Mouse (Mus musculus) C2C12 (cell line): ENCODE results near the gene Matn3. TPM values are rescaled to one million over a fixed set of nuclear protein-coding genes. Genes with fewer than 3 reads are reported as not detected.

Experiments
- H3K27me3 ChIP-seq: one replicate; pipeline ENCODE4 v1.6.1; 2011; ENCODE audit not compliant: control insufficient read depth, insufficient read depth, insufficient read length
- H3K36me3 ChIP-seq: one replicate; pipeline ENCODE4 v1.6.1; 2011; ENCODE audit not compliant: control insufficient read depth, insufficient read depth
- H3K4me3 ChIP-seq: one replicate; pipeline ENCODE4 v1.5.1; 2011; ENCODE audit warnings: mild to moderate bottlenecking, control low read depth; ENCODE audit not compliant: poor library complexity, insufficient read depth, severe bottlenecking
- H3K79me2 ChIP-seq: one replicate; pipeline ENCODE4 v1.6.1; 2011; ENCODE audit not compliant: control insufficient read depth, insufficient read depth
- H3K79me3 ChIP-seq: one replicate; pipeline ENCODE4 v1.6.1; 2011; ENCODE audit warnings: low read depth, control low read depth
- H3ac ChIP-seq: one replicate; pipeline ENCODE3; 2011; ENCODE audit warnings: low read depth; ENCODE audit not compliant: control insufficient read depth, insufficient read length
- CEBPB ChIP-seq: IDR thresholded peaks from one replicate; pipeline ENCODE4 v1.6.1; 2011; ENCODE audit warnings: low read depth, mild to moderate bottlenecking, control low read depth, moderate library complexity
- CTCF ChIP-seq: IDR thresholded peaks from one replicate; pipeline ENCODE4 v1.5.1; 2011; ENCODE audit not compliant: control insufficient read depth, insufficient read depth, insufficient read length
- FOSL1 ChIP-seq: IDR thresholded peaks from one replicate; pipeline ENCODE4 v1.8.0; 2011; ENCODE audit warnings: mild to moderate bottlenecking, low read length; ENCODE audit not compliant: poor library complexity, insufficient read depth, severe bottlenecking
- MAX ChIP-seq: IDR thresholded peaks from one replicate; pipeline ENCODE4 v1.6.1; 2011; ENCODE audit warnings: mild to moderate bottlenecking, control low read depth
- MYOD1 ChIP-seq: IDR thresholded peaks from one replicate; pipeline ENCODE4 v1.6.1; 2011; ENCODE audit warnings: low read depth; ENCODE audit not compliant: control insufficient read depth, insufficient read length
- MYOG ChIP-seq: IDR thresholded peaks from one replicate; pipeline ENCODE4 v1.6.1; 2011; ENCODE audit not compliant: control insufficient read depth, insufficient read length; ENCODE audit errors: extremely low read depth
- USF1 ChIP-seq: IDR thresholded peaks from one replicate; pipeline ENCODE4 v1.6.1; 2011; ENCODE audit warnings: low read depth, mild to moderate bottlenecking, control low read depth, moderate library complexity
- polyA plus RNA-seq: library from polyadenylated mRNA; unstranded; fragments of >200 nt; fragmentation: generic; extraction: Trizol; gene quantifications from one replicate; pipeline ENCODE4 v1.2.1, GENCODE M21; 2012; ENCODE audit warnings: missing spikeins

The Matn3 gene
- polyA plus RNA-seq, 1 experiment: 0.16 TPM

- H3K79me2 ChIP-seq: no peaks in the 10 kb centered on the region
- H3K27me3 ChIP-seq: no peaks in the 10 kb centered on the region
- H3K36me3 ChIP-seq: peaks cover 33% of the 10 kb centered on the region
- H3K4me3 ChIP-seq: no peak overlapping the region
- no peaks in the 10 kb centered on the region for H3K79me3 ChIP-seq
- H3ac ChIP-seq: no peak overlapping the region
- TF ChIP-seq USF1 (no peak), CEBPB (no peak), MAX (no peak), FOSL1 (no peak), MYOG (no peak), MYOD1 (no peak), CTCF (no peak)
Measured at GRCm38 (mm10) chr12:9020986-9021385, 73.3 kb downstream of the Matn3 start.

Other genes with a start within 250 kb of the Matn3 start
- gene Sdc1, start 176.6 kb upstream of the Matn3 start, polyA plus RNA-seq: 112 TPM
- 253 TPM for gene Laptm4a, start 26.3 kb upstream of the Matn3 start, polyA plus RNA-seq
- 9.1 TPM for gene Wdr35, start 26.0 kb downstream of the Matn3 start, polyA plus RNA-seq
- gene Ttc32, start 82.1 kb downstream of the Matn3 start, polyA plus RNA-seq: 5.9 TPM